Mouse (Mus musculus) cerebellum, postnatal 14 days (tissue): Measurements from ENCODE around the gene Tbc1d7.

Experiments
- DNase-seq, 2 experiments: peaks; one replicate each; pipeline ENCODE4 v3.0.0; 2021; ENCODE audit warnings: mixed read lengths in 2 of 2

Gene Tbc1d7

GRCm38 (mm10) chr13:43193266-43193665, 22.0 kb upstream of the Tbc1d7 start:
- DNase-seq = no peak

- DNase-seq = no peak
Observed at GRCm38 (mm10) chr13:43191741-43192192, 20.5 kb upstream of the Tbc1d7 start.

GRCm38 (mm10) chr13:43191290-43191689, 20.0 kb upstream of the Tbc1d7 start:
- DNase-seq = no peak

GRCm38 (mm10) chr13:43187736-43188135, 16.4 kb upstream of the Tbc1d7 start:
- no peak for DNase-seq

DNA sequence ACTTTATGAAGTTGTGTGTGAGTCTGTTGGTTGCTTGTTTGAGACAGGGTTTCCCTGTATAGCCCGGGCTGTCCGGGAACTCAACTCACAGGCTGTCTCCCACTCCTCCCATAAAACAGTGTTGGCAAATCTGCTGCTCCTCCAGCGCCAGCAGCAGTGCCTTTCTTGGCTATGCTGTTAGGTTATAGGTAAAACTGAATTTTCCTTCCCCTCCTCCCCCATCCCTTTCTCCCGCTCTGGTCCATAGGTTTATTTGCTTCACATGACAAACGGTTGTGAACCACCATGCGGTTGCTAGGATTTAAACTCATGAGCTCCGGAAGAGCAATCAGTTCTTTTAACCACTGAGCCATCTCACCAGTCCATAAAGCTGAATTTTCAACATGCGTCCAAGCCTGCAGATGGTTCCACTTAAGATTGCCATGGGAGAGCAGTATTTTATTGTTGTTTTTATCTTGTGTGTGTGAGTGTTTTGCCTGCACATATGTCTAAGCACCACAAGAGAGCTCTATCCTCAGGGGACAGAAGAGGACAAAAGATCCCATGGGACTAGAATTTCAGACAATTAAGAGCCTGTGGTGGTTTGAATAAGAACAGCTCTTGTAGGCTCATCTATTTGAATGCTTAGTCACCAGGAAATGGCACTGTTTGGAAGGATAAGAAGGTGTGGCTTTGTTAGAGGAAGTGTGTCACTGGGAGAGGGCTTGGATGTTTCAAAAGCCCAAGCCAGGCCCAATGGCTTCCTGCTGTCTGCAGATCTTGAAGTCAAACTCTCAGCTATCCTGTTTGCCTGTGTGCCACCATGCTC, 12.2 kb upstream of the Tbc1d7 start:
- peak in 1 of 2 experiments; percentile 38 for DNase-seq

DNA sequence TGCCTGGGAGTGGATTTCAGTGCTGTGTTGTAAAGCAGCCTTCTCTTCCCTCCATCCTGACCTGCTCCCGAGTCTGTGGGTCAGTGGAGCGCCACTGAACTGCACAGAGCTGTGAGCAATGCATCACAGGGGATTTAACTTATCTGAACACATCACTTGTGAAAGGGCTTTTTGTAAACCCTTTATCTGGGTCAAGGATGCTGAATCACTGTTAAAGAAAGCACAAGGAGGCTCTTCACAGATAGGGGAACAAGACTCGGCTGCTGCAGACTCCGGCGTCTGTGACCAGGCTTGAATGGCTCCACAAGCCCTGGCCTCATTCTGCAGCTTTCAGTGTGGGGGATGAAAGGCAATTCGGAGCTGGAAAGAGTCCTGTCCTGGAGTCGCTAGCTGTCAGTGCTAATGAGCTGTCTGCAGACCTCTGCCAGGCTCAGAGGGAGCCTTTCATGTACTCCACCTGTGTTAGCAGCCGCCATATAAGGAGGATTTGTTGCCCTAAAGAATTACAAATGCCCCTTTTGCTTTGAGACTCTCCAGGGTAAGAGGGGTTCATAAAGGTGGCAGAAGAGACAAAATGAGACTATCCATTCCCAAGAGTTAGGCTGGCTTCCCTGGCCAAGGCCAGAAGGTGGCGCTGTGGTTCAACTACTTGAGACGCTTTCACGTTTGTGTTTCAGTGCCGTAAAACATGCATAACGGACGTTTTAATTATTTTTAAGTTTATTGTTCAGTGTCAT, 11.3 kb upstream of the Tbc1d7 start:
- peak; percentile 92 to 94 for DNase-seq

- no peak for DNase-seq
Observed at GRCm38 (mm10) chr13:43181104-43181503, 9.8 kb upstream of the Tbc1d7 start.

GRCm38 (mm10) chr13:43177317-43177716, 6.0 kb upstream of the Tbc1d7 start:
- no peak for DNase-seq

DNA sequence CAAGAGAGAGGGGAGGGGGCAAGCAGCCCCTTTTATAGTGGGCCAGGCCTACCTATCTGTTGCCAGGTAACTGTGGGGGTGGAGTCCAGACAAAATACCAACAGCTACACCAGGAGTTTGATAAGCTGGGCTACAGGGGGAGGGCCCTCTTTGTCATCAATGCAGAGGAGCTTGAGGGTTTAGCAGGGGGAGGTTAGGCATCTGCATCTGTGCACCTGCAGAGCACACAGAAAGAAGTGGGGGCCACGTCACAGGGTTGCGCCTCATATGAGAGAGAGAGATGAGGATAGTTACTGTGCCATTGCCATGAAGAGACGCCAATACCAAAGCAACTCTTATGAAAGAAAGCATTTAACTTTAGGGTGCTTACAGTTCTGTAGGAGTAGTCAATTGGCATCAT, 5.4 kb upstream of the Tbc1d7 start:
- no peak for DNase-seq

DNA sequence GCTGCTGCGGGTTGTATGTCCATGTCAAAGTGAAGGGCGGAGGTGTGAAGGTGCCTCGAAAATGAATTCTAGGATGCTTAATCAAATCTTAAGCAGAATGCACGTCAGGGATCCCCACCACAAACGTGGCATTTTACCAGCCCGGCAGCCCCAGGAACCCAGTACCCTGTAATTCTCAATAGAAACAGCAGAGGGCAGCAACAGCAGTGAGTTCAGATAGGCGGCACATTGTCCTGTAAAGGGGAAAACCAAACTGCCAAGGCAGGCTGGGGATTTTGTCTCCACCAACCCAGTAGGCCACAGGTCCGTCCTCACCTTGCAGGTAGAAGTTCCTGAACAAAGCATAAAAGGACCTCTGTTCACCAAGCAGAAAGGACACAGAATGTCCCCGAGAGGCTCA, 2.0 kb upstream of the Tbc1d7 start:
- DNase-seq = peak; percentile 90 to 91

- peak; percentile 32 to 64 for DNase-seq
Observed at GRCm38 (mm10) chr13:43172036-43172713, 874 bp upstream of the Tbc1d7 start.

DNA sequence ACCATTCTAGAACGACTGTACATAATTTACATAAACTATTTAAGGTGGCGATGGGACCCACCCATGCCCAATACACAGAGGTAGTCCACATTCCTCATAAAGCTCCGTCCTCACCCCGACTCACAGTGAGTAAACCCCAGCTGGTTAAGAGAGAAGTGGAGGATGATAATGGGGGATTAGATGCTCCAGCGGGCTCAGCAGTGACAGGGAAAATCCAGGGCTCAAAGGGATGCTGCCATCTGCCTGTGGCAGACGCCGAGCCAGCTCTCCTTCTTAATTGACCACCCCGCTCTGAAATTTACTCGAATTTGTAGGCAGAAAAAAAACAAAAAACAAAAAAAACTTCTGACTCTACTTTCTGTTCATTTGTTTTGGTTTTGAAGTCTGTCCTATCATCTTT, 3.6 kb downstream of the Tbc1d7 start:
- peak; percentile 61 for DNase-seq

- DNase-seq = no peak
Observed at GRCm38 (mm10) chr13:43159429-43159828, 11.9 kb downstream of the Tbc1d7 start.

GRCm38 (mm10) chr13:43158281-43158680, 13.0 kb downstream of the Tbc1d7 start:
- no peak for DNase-seq

- no peak for DNase-seq
Observed at GRCm38 (mm10) chr13:43157370-43157769, 13.9 kb downstream of the Tbc1d7 start.

DNA sequence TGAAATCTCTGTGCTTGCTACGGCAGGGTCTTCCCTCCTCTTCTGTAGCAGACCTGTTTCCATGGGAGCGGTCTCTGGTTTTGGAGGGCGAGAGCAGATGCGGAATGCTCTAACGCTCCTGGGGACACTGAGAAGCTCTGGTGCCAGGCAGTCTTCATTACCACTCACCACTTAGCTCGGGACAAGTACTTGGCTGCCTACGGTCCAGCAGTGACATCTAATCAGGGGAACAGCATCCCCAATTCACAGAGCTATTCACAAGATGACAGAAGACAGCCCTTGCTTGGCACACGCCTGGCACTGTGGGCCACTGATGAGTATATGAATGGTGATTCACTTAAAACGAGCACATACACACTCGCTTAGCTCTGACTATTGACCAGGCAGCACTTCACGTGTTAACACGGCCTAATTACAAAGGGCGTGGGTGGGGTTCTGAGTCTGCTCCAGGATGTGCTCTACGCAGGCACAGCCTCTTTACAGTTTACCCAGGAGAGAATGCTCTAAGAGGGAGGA, 19.2 kb downstream of the Tbc1d7 start:
- DNase-seq = no peak

GRCm38 (mm10) chr13:43149661-43150060, 21.6 kb downstream of the Tbc1d7 start:
- DNase-seq = no peak

DNA sequence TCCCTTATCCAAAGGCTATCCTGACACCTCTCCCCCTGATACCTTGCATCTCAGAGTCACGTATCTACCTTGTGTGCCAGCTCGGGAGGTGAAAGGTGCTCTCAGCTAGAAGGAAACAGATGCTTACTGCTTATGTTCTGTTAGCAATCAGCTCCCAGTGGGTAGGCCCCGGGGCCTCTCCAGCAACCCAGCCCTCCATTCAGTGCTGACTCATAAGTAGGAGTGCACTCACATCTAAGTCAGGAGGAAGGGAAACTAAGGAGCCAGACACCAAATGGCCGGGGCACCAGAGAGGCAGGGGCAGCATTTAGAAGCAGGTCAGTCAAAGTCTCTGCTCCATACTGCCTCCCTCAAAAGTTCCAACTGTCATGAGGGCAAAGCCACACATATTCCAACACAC, 22.6 kb downstream of the Tbc1d7 start:
- DNase-seq = no peak

DNA sequence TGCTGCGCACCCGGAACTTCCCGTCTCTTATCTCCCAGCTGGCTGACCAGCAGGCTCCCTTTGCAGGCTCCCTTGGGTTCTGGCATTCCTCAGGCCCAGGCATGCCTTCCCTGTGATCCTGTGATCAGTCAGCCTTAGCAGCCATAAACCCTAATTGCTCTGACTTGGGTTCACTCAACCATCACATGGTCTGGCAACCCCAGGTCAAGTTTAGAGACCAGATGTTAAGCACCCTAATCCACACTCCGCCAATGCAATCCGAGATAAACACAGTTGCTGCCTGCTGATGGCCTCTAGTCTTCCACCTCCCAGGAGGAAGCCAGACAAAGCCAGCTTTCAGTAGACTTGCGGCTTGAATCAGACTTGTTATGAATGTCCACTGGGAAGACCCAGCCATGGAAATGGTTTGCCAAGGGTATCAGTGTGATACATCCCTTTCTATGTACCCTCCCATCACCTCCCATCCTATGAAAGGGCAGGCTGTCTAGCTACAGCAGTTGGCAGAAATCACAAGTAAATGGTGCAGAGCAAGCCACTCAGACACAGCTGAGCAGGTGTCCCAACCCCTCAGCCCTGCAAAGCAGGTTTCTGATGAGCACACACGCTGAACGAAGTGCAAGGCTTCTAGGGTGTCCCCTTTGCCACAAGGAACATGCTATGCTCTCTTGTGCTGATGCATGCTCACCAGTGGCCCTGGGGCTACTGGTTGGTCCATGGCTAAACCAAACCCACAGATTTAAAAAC, 24.6 kb downstream of the Tbc1d7 start:
- DNase-seq = no peak

DNA sequence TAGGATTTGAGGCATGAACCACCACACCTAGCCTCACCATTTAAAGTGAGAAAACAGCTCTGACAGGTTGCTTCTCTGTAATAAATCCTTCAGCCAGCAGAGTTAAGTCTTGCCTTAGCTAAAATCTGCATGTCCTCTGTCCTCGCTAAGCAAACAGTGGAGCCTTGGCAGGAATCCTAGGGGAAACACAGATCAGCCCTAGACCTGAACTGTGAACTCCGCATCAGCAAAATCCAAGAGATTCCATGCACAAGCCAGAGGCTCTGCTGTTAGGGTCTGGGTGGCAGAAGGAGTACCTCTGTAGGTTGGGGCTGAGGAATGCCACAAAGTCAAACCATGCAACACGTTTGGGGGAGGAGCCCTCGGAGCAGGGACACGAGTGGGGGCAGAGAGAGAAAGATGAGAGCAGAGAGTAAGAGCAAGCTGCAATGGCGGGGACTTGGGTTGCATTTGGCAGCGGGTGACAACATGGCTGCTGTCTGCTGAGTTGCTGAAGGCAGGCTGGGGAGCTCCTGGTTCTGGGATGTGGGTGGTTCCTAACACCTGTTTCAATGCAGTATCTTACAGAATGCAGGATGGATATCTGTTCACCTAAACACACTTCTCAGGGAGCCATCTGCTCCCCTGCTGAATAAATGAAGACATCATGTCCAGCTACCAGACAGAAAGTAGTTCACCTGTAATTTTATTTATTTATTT, 26.4 kb downstream of the Tbc1d7 start:
- DNase-seq = no peak

DNA sequence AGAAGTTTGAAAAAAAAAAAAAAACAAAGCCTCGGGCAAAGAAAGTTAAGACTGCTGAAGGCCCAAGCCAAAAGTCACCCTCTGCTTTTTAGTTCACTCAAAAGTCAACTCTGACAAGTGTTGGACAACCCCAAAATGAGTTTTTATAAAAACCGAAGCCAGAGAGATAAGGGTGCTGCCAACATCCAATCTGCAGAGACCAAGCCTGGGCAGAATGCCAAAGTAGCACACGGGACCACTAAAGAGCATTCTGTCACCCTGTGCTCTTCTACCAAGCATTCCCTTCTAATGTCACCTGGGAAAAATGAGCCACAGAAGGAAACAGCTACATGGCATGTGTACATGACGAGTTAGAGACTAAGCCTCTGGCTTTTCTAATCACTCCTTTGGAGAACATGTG, 36.8 kb downstream of the Tbc1d7 start:
- peak; percentile 70 to 72 for DNase-seq

GRCm38 (mm10) chr13:43133400-43133799, 37.9 kb downstream of the Tbc1d7 start:
- no peak for DNase-seq
